Mouse (Mus musculus): ENCODE measurements at regions not wholly inside any gene's neighbourhood (a gene's known extent, or its start where the extent isn't known, plus 50 kb on each side); places are given as distances from the start of the nearest gene placed in this dataset.

DNA sequence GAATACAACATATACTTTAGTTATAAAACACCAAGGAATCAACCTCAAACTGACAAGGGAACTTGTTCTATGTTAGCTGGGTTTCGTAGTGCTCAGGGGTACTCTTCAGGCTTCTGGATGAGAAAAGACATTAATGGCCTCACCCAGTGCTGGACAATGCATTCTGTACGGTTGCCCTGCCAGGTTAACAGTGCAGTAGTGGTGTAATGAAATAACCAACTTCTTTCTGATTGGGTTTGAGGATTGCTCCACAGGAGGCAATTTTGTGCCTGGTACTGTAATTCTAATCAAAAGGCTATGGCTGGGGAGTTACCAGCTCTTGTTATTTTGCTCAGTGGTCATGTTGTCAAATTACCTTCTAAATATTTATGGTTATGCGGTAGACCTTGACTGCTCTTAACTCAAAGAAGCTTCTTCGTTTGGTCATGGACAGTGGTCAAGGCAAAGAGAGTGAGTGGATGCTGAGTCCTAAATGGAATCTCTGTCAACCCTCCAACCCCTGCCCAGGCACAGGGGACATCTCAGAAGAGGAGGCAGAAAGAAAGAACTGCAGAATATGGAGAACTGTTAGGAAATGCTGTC lies 158.8 kb upstream of the B3gat2 start:
- Histone ChIP-seq H3K4me2 (replicated peaks; ENCODE audit: low read depth, low read length, severe bottlenecking) (no peak overlapping the region), H3K9ac (ENCODE audit: low read depth, low read length, severe bottlenecking) (no peak overlapping the region), H3K36me3 (ENCODE audit: control insufficient read depth, insufficient read depth, low read length) (no peaks in the 10 kb centered on the region), H3K9me3 (ENCODE audit: control insufficient read depth, low read length) (no peaks in the 10 kb centered on the region), H3K4me3 (replicated peaks; ENCODE audit: low read length) (no peak overlapping the region), H3K27me3 (ENCODE audit: control insufficient read depth, insufficient read depth, low read length) (no peaks in the 10 kb centered on the region), H3K4me1 (ENCODE audit: control insufficient read depth, insufficient read depth, low read length) (no peaks in the 10 kb centered on the region), H3K27ac (replicated peaks; ENCODE audit: low read depth, low read length) (no peak overlapping the region)
- no peak for TF ChIP-seq POLR2A (IDR thresholded peaks at IDR 0.05; ENCODE audit: borderline replicate concordance, extremely low read depth, insufficient read depth, insufficient read length)
- WGBS = 87% methylated on average over 4 of the region's 4 CpGs
- ATAC-seq (ENCODE audit: low FRiP score, low read depth) (no peak), DNase-seq (ENCODE audit: low spot score) (no peak)

DNA sequence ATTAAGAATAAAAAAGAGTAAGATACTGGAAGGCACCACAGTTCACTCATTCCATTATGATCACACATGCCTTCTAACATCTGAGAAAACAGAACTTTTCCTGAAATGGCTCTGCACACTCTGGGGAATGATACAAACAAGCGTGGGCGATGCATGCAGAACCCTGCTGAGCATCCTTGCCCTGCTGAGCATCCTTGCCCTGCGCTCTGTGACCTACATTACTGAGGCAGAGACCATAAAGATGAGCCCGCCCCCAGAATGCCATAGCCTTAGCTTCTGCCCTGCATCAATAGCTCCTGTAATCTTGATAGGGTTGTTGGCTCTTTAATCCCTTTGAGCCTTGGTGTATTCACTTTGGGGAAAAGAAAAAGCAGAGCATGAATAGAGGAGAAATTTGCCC lies 132.2 kb upstream of the B3gat2 start:
- ATAC-seq (ENCODE audit: low FRiP score, low read depth) (no peak), DNase-seq (ENCODE audit: low spot score) (no peak)
- WGBS = 65% methylated on average over 4 of the region's 4 CpGs
- H3K9ac ChIP-seq (ENCODE audit: low read depth, low read length, severe bottlenecking) = no peak overlapping the region
- no peak overlapping the region for H3K4me2 ChIP-seq (replicated peaks; ENCODE audit: low read depth, low read length, severe bottlenecking)
- no peaks in the 10 kb centered on the region for H3K4me1 ChIP-seq (ENCODE audit: control insufficient read depth, insufficient read depth, low read length)
- no peaks in the 10 kb centered on the region for H3K36me3 ChIP-seq (ENCODE audit: control insufficient read depth, insufficient read depth, low read length)
- no peak overlapping the region for H3K4me3 ChIP-seq (replicated peaks; ENCODE audit: low read length)
- H3K9me3 ChIP-seq (ENCODE audit: control insufficient read depth, low read length) = no peaks in the 10 kb centered on the region
- H3K27me3 ChIP-seq (ENCODE audit: control insufficient read depth, insufficient read depth, low read length) = no peaks in the 10 kb centered on the region
- TF ChIP-seq POLR2A (IDR thresholded peaks at IDR 0.05; ENCODE audit: borderline replicate concordance, extremely low read depth, insufficient read depth, insufficient read length) = no peak
- H3K27ac ChIP-seq (replicated peaks; ENCODE audit: low read depth, low read length) = no peak overlapping the region

GRCm38 (mm10) chr1:23645093-23645492 lies 116.5 kb upstream of the B3gat2 start:
- 74% methylated on average over 2 of the region's 2 CpGs for WGBS
- Histone ChIP-seq H3K27ac (replicated peaks; ENCODE audit: low read depth, low read length) (no peak overlapping the region), H3K4me3 (replicated peaks; ENCODE audit: low read length) (no peak overlapping the region), H3K4me1 (ENCODE audit: control insufficient read depth, insufficient read depth, low read length) (no peaks in the 10 kb centered on the region), H3K27me3 (ENCODE audit: control insufficient read depth, insufficient read depth, low read length) (no peaks in the 10 kb centered on the region), H3K9me3 (ENCODE audit: control insufficient read depth, low read length) (no peaks in the 10 kb centered on the region), H3K4me2 (replicated peaks; ENCODE audit: low read depth, low read length, severe bottlenecking) (no peak overlapping the region), H3K36me3 (ENCODE audit: control insufficient read depth, insufficient read depth, low read length) (no peaks in the 10 kb centered on the region), H3K9ac (ENCODE audit: low read depth, low read length, severe bottlenecking) (no peak overlapping the region)
- no peak for ATAC-seq (ENCODE audit: low FRiP score, low read depth)
- no peak for TF ChIP-seq POLR2A (IDR thresholded peaks at IDR 0.05; ENCODE audit: borderline replicate concordance, extremely low read depth, insufficient read depth, insufficient read length)
- no peak for DNase-seq (ENCODE audit: low spot score)

GRCm38 (mm10) chr1:23648875-23649506 lies 112.6 kb upstream of the B3gat2 start:
- H3K4me2 ChIP-seq (replicated peaks; ENCODE audit: low read depth, low read length, severe bottlenecking) = no peak overlapping the region
- 79% methylated on average over 7 of the region's 7 CpGs for WGBS

GRCm38 (mm10) chr1:23649886-23650285 lies 111.7 kb upstream of the B3gat2 start:
- ATAC-seq (ENCODE audit: low FRiP score, low read depth) (no peak), DNase-seq (ENCODE audit: low spot score) (no peak)
- H3K9ac ChIP-seq (ENCODE audit: low read depth, low read length, severe bottlenecking) = no peak overlapping the region
- H3K4me3 ChIP-seq (replicated peaks; ENCODE audit: low read length) = no peak overlapping the region
- H3K4me1 ChIP-seq (ENCODE audit: control insufficient read depth, insufficient read depth, low read length) = no peaks in the 10 kb centered on the region
- no peak for TF ChIP-seq POLR2A (IDR thresholded peaks at IDR 0.05; ENCODE audit: borderline replicate concordance, extremely low read depth, insufficient read depth, insufficient read length)
- no peak overlapping the region for H3K27ac ChIP-seq (replicated peaks; ENCODE audit: low read depth, low read length)
- H3K36me3 ChIP-seq (ENCODE audit: control insufficient read depth, insufficient read depth, low read length) = no peaks in the 10 kb centered on the region
- H3K4me2 ChIP-seq (replicated peaks; ENCODE audit: low read depth, low read length, severe bottlenecking) = no peak overlapping the region
- H3K27me3 ChIP-seq (ENCODE audit: control insufficient read depth, insufficient read depth, low read length) = no peaks in the 10 kb centered on the region
- WGBS = 76% methylated on average over 4 of the region's 4 CpGs
- no peaks in the 10 kb centered on the region for H3K9me3 ChIP-seq (ENCODE audit: control insufficient read depth, low read length)

More at GRCm38 (mm10) chr1:23648875-23649506, 112.6 kb upstream of the B3gat2 start:
- no peak for TF ChIP-seq POLR2A (IDR thresholded peaks at IDR 0.05; ENCODE audit: borderline replicate concordance, extremely low read depth, insufficient read depth, insufficient read length)
- ATAC-seq (ENCODE audit: low FRiP score, low read depth) (no peak), DNase-seq (ENCODE audit: low spot score) (no peak)
- Histone ChIP-seq H3K4me3 (replicated peaks; ENCODE audit: low read length) (no peak overlapping the region), H3K36me3 (ENCODE audit: control insufficient read depth, insufficient read depth, low read length) (no peaks in the 10 kb centered on the region), H3K9me3 (ENCODE audit: control insufficient read depth, low read length) (no peaks in the 10 kb centered on the region), H3K4me1 (ENCODE audit: control insufficient read depth, insufficient read depth, low read length) (no peaks in the 10 kb centered on the region), H3K9ac (ENCODE audit: low read depth, low read length, severe bottlenecking) (no peak overlapping the region), H3K27me3 (ENCODE audit: control insufficient read depth, insufficient read depth, low read length) (no peaks in the 10 kb centered on the region), H3K27ac (replicated peaks; ENCODE audit: low read depth, low read length) (no peak overlapping the region)
